Mouse (Mus musculus): Measurements from ENCODE around the gene Il16.

The Il16 gene

DNA sequence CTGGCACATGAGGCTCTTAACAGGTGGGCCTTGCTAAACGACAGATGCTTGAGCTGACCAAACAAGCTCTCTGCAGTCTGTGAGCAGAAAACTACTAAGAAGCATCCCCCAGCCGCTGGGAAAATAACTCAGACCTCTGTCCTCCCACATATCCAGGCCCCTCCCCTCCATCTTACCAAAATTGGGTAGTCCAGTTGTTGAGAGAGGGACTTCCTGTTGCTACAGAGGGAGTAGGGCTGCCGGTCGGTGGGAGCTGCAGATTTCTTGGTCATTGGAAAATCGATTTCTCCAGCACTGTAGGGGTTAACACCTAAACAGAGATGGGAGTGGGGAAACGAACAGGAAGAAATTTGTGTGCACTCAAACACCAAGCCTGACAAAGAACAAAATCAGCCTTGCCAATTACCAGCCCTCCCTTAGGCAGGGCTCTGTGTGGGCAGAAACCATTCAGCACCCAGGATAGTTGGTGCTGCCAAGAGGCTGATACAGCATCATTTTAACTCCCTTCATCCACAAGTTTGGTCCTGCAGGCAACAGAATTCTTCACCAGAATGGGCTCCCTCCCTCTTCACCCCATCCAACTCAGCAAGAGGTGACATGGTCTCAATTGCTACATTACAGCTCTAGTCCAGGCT, 62.8 kb downstream of the Il16 start:
- no peak for DNase-seq (ENCODE audit: low read depth)

GRCm38 (mm10) chr7:83678506-83678905, 67.0 kb downstream of the Il16 start:
- DNase-seq (ENCODE audit: low read depth) = no peak

DNA sequence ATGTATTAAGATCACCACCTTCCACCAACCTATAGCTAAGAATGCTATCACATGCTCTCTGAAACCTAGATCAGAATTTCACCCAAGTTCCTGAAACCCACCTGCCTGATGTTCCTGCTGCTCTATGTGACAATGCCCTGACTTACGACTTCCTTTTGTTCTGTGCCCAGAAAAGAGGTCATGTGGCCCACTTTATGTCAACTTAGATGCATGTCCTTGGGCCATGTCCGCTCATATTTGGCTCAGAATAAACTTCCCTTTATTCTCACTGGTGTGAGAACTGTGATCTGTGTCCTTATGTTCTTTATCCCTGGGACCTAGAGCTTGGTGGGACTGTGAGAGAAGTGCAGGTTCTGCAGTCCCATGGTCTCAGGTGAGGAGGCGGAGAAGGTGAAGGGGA, 68.2 kb downstream of the Il16 start:
- DNase-seq (ENCODE audit: low read depth) = no peak

- peak; percentile 76 for DNase-seq (ENCODE audit: low read depth)
Observed at GRCm38 (mm10) chr7:83675545-83676254, 69.8 kb downstream of the Il16 start.

GRCm38 (mm10) chr7:83671573-83671972, 74.0 kb downstream of the Il16 start:
- DNase-seq (ENCODE audit: low read depth) = no peak

DNA sequence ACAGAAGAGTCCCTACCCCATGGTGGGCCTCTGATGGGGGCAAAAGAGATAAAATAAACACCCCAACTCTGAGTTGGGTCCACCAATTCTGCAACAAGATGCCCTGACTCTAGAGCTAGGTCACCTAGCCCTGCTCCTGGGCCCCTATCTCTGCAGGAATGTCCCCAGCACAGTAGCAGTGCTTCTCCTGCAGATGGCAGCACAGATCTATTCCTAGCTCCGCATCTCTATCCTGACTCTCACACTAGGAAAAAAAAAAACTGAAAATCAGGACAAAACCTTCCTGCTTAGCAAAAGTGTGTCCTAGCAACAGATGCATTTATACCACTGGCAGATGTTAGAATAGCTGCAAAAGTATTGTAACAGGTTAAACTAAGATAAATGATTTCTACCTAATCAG, 76.8 kb downstream of the Il16 start:
- DNase-seq (ENCODE audit: low read depth) = peak; percentile 40

GRCm38 (mm10) chr7:83667936-83668645, 77.4 kb downstream of the Il16 start:
- DNase-seq (ENCODE audit: low read depth) = no peak

DNA sequence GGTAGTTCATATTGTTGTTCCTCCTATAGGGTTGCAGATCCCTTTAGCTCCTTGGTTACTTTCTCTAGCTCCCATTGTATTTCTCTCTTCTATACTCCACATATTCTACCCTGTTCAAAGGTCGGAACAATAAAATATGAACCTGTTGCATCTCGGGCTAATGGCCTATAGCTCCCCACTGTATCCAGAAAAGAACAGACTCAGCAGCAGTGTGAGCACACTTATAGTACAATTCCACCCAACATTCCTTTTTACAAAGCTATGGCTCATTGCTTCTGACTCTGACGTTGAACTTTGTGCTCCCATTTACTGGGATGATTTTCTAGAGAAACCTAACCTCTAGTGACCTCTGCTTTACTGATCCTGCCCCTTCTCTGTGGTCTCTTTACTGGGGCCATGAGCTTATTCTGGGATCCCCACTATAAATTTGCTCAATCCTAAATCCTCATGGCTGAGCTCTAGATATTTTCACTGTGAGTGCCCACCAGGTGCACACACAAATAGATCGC, 79.4 kb downstream of the Il16 start:
- no peak for DNase-seq (ENCODE audit: low read depth)

- DNase-seq (ENCODE audit: low read depth) = no peak
Observed at GRCm38 (mm10) chr7:83662711-83663375, 82.7 kb downstream of the Il16 start.

- no peak for DNase-seq (ENCODE audit: low read depth)
Observed at GRCm38 (mm10) chr7:83661763-83662162, 83.8 kb downstream of the Il16 start.

DNA sequence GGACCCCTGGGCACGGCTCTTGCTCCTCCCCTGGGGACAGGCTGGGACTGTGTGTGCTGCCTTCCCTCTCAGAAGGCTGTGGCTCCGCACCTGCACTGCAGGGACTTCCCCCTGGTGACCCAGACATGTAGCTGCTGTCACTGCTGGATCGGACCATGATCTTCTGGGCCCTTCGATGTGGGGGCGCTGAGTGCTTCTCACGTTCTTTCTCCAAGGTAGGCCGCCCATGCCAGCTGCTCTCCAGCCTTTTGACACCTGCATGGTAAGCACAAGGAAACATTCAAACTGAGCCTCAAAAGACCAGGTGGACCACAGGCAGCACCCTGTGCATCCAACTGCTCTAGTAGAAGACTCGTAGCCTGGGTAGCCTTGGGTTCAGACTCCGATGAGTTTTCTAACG, 84.5 kb downstream of the Il16 start:
- DNase-seq (ENCODE audit: low read depth) = peak; percentile 74

GRCm38 (mm10) chr7:83660273-83660691, 85.2 kb downstream of the Il16 start:
- peak; percentile 94 for DNase-seq (ENCODE audit: low read depth)

GRCm38 (mm10) chr7:83659159-83660065, 86.1 kb downstream of the Il16 start:
- peak; percentile 90 for DNase-seq (ENCODE audit: low read depth)

DNA sequence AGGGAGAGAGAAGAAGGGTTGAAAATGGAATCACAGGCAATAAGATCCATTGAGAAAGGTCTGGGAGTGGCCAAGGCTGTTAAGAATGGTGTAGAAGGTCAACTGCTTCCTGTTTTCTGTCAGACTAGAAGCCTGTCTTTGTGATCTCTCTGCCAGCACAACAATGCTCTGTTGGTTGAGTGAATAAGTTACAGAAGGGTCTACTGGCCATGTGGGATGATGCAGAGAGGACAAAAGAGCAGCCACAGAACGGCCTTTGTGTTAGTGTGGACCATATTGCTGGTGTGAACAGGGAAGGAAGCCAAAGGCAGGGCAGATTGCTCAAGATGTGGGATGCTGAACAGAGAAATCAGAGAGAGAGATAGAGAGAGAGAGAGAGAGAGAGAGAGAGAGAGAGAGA, 86.8 kb downstream of the Il16 start:
- DNase-seq (ENCODE audit: low read depth) = peak; percentile 61

GRCm38 (mm10) chr7:83654938-83655630, 90.4 kb downstream of the Il16 start:
- peak; percentile 94 for DNase-seq (ENCODE audit: low read depth)

GRCm38 (mm10) chr7:83654196-83654595, 91.3 kb downstream of the Il16 start:
- DNase-seq (ENCODE audit: low read depth) = no peak

- DNase-seq (ENCODE audit: low read depth) = no peak
Observed at GRCm38 (mm10) chr7:83653605-83654051, 91.9 kb downstream of the Il16 start.

- DNase-seq (ENCODE audit: low read depth) = no peak
Observed at GRCm38 (mm10) chr7:83652498-83652897, 93.0 kb downstream of the Il16 start.

- no peak for DNase-seq (ENCODE audit: low read depth)
Observed at GRCm38 (mm10) chr7:83650638-83651037, 94.9 kb downstream of the Il16 start.

GRCm38 (mm10) chr7:83648807-83649206, 96.7 kb downstream of the Il16 start:
- no peak for DNase-seq (ENCODE audit: low read depth)

DNA sequence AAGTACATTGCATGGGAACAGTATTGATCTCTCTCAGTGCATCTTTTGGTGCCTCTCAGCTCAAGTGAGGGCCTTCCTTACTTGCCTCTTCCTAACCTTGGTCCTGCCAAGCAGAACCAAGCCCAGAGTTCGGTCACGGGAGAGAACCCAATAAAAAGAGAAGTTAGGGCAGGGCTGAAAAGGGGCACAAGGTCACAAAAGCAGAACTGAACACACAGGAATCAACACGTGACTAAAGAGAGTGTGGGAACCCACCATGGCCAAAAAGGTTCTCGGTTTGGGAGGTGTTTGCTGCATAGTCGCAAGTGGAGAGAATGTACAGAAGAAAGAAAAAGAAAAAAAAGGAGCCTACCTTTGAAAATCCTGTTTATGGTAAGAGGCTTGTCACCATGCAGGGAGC, 100.0 kb downstream of the Il16 start:
- DNase-seq (ENCODE audit: low read depth) = no peak
